Mouse (Mus musculus): ENCODE results near the gene Myom1. TPM values are rescaled to one million over a fixed set of nuclear protein-coding genes. Genes with fewer than 3 reads are reported as not detected.

Myom1 gene
- polyA plus RNA-seq, 1 experiment from 2014 or later, result 7.2 TPM

- Histone ChIP-seq H3K9me3 (no peaks in the 10 kb centered on the region), H3K9ac (no peak overlapping the region), H3K4me1 (no peaks in the 10 kb centered on the region), H3K36me3 (no peaks in the 10 kb centered on the region), H3K27me3 (no peaks in the 10 kb centered on the region), H3K27ac (no peak overlapping the region), H3K4me2 (replicated peaks) (no peak overlapping the region), H3K4me3 (no peak overlapping the region)
- 90% methylated on average over 3 of the region's 3 CpGs for WGBS
- no peak for ATAC-seq (ENCODE audit: insufficient number of reproducible peaks, insufficient read depth, low FRiP score, low TSS enrichment)
Measured at GRCm38 (mm10) chr17:71134441-71134955, 132.1 kb downstream of the Myom1 start.

DNA sequence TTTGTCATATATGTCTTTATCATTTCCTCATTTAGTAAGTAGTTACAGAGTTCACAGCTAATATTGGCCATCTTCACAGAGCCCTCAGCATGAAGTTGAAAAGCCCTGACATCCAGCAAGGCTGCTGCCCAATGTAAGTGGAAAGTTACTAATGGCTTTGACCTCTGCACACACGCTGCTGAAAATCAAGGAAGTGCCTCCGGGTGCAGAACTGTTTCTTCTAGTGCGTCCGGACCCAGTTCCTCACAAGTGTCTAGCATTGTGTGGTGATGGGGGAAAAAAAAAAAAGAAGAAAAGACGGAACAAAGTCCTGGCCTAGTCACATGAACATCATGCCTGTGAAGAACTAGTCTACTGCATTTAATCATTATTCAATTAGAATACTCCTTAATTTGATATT is 132.7 kb downstream of the Myom1 start:
- no peak overlapping the region for H3K27ac ChIP-seq
- H3K27me3 ChIP-seq, result no peaks in the 10 kb centered on the region
- H3K9me3 ChIP-seq, result no peaks in the 10 kb centered on the region
- H3K4me3 ChIP-seq, result no peak overlapping the region
- H3K4me2 ChIP-seq (replicated peaks), result no peak overlapping the region
- no peak for ATAC-seq (ENCODE audit: insufficient number of reproducible peaks, insufficient read depth, low FRiP score, low TSS enrichment)
- H3K36me3 ChIP-seq, result no peaks in the 10 kb centered on the region
- whole genome bisulfite sequencing, result 31% methylated on average over 5 of the region's 5 CpGs
- H3K4me1 ChIP-seq, result no peaks in the 10 kb centered on the region
- H3K9ac ChIP-seq, result no peak overlapping the region

GRCm38 (mm10) chr17:71135866-71136265 is 133.4 kb downstream of the Myom1 start:
- H3K9ac ChIP-seq, result no peak overlapping the region
- no peak for ATAC-seq (ENCODE audit: insufficient number of reproducible peaks, insufficient read depth, low FRiP score, low TSS enrichment)
- H3K27me3 ChIP-seq, result no peaks in the 10 kb centered on the region
- no peaks in the 10 kb centered on the region for H3K4me1 ChIP-seq
- no peak overlapping the region for H3K4me3 ChIP-seq
- no peaks in the 10 kb centered on the region for H3K9me3 ChIP-seq
- H3K27ac ChIP-seq, result no peak overlapping the region
- WGBS, result 82% methylated on average over 5 of the region's 5 CpGs
- no peaks in the 10 kb centered on the region for H3K36me3 ChIP-seq
- H3K4me2 ChIP-seq (replicated peaks), result no peak overlapping the region

DNA sequence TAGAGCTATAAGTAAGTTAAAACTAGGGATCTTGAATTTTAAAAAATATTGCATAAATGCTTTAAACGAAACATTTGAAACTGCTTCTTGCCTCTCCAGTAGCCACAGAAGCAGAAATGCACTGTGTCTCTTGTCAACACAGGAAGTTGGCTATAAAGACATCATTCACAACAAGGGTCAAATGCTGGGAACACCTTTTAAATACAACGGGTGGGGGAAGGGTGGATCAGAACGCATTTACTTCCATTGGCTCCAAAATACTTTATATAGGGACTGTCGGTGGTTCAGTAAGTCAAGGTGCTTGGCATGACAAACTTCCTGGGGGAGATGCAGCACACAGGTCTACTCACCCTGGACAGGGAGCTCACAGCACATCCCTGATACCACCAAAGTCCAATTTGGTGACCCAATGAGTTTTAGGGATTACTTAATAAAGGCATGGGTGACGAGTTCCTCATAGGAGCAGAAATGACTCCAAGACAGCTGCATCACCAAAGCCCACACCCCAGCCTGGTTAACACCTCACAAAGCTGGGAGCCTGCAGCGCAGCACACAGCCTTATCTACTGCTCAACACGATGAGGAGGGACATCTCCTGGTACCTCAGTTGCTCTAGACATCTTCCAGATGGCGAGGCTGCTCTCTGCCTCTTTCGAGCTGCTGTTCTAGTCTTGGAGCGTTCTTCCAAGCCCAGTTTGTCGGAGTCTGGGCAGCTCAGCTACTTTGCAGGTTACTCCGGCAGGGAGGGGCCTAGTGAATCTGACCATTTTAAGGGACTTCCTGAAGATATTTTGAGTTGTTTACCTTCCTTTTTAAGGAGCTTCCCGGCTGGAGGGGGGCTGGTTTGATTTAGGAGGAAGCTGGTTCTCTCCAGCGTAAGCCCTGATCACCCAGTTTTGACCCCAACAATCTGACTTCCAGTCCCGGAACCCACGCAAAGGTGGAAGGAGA is 134.2 kb downstream of the Myom1 start:
- Histone ChIP-seq H3K27me3 (no peaks in the 10 kb centered on the region), H3K36me3 (no peaks in the 10 kb centered on the region), H3K4me2 (replicated peaks) (no peak overlapping the region), H3K4me1 (no peaks in the 10 kb centered on the region), H3K4me3 (no peak overlapping the region), H3K9me3 (no peaks in the 10 kb centered on the region), H3K27ac (no peak overlapping the region), H3K9ac (no peak overlapping the region)
- WGBS, result 77% methylated on average over 16 of the region's 16 CpGs
- no peak for ATAC-seq (ENCODE audit: insufficient number of reproducible peaks, insufficient read depth, low FRiP score, low TSS enrichment)

DNA sequence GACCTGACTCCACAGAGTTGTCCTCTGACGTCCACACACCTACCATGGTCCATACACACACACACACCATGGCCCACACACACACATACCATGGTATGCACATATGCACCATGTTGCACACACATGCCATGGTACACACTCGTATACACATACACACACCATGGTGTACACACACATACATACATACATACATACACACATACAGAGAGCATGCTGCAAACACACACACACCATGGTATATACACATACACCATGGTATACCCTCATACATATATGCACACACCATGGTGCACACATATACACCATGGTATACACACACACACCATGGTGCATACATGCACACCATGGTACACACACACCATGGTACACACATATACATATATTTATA is 134.9 kb downstream of the Myom1 start:
- WGBS, result 89% methylated on average over 2 of the region's 2 CpGs
- Histone ChIP-seq H3K4me3 (no peak overlapping the region), H3K27ac (no peak overlapping the region), H3K9me3 (no peaks in the 10 kb centered on the region), H3K9ac (no peak overlapping the region), H3K4me1 (no peaks in the 10 kb centered on the region), H3K27me3 (no peaks in the 10 kb centered on the region), H3K36me3 (no peaks in the 10 kb centered on the region), H3K4me2 (replicated peaks) (no peak overlapping the region)
- ATAC-seq (ENCODE audit: insufficient number of reproducible peaks, insufficient read depth, low FRiP score, low TSS enrichment), result no peak

- Histone ChIP-seq H3K9me3 (no peaks in the 10 kb centered on the region), H3K27me3 (no peaks in the 10 kb centered on the region), H3K9ac (no peak overlapping the region), H3K27ac (no peak overlapping the region), H3K4me2 (replicated peaks) (no peak overlapping the region), H3K36me3 (no peaks in the 10 kb centered on the region), H3K4me3 (no peak overlapping the region), H3K4me1 (no peaks in the 10 kb centered on the region)
- ATAC-seq (ENCODE audit: insufficient number of reproducible peaks, insufficient read depth, low FRiP score, low TSS enrichment), result no peak
- WGBS, result 76% methylated on average over 4 of the region's 4 CpGs
Measured at GRCm38 (mm10) chr17:71142068-71142467, 139.6 kb downstream of the Myom1 start.

GRCm38 (mm10) chr17:71143155-71143554 is 140.7 kb downstream of the Myom1 start:
- no peaks in the 10 kb centered on the region for H3K4me1 ChIP-seq

GRCm38 (mm10) chr17:71144322-71145116 is 142.1 kb downstream of the Myom1 start:
- WGBS, result 82% methylated on average over 19 of the region's 19 CpGs

More at GRCm38 (mm10) chr17:71143155-71143554, 140.7 kb downstream of the Myom1 start:
- no peaks in the 10 kb centered on the region for H3K27me3 ChIP-seq
- H3K27ac ChIP-seq, result no peak overlapping the region
- H3K4me2 ChIP-seq (replicated peaks), result no peak overlapping the region
- no peak for ATAC-seq (ENCODE audit: insufficient number of reproducible peaks, insufficient read depth, low FRiP score, low TSS enrichment)
- no peaks in the 10 kb centered on the region for H3K36me3 ChIP-seq
- H3K9me3 ChIP-seq, result no peaks in the 10 kb centered on the region
- no peak overlapping the region for H3K9ac ChIP-seq
- H3K4me3 ChIP-seq, result no peak overlapping the region
- WGBS, result 85% methylated on average over 4 of the region's 4 CpGs

DNA sequence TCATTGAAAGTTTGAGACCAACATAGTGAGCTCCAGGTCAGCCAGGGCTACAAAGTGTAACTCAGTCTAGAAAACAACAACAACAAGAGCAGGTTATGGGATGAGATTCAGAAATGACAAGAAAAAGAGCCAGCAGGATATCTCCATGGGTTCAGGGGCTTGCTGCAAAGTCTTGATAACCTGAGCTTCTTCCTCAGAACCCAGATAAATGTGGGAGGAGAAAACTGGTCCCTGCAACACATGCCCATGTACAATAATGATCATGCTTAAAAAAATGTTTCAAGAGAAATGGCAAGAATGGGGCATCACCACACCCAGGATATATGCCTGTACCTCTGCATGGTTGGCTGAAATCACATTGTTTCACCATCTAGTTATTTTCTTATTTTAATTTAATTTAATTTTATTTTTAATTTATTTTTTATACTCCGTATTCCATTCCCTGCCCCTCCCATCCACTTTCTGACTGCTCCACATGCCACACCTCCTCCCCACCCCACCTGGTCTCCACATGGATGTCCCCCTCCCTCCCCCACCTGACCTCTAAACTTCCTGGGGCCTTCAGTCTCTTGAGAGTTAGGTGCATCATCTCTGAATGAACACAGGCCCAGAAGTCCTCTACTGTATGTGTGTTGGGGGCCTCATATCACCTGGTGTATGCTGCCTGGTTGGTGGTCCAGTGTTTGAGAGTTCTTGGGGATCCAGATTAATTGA is 143.0 kb downstream of the Myom1 start:
- H3K9ac ChIP-seq, result no peak overlapping the region
- no peaks in the 10 kb centered on the region for H3K9me3 ChIP-seq
- H3K27ac ChIP-seq, result no peak overlapping the region
- H3K36me3 ChIP-seq, result no peaks in the 10 kb centered on the region
- no peak for ATAC-seq (ENCODE audit: insufficient number of reproducible peaks, insufficient read depth, low FRiP score, low TSS enrichment)
- H3K4me2 ChIP-seq (replicated peaks), result no peak overlapping the region
- H3K4me3 ChIP-seq, result no peak overlapping the region
- 72% methylated on average over 1 of the region's 1 CpGs for WGBS
- H3K27me3 ChIP-seq, result no peaks in the 10 kb centered on the region
- no peaks in the 10 kb centered on the region for H3K4me1 ChIP-seq

More at GRCm38 (mm10) chr17:71144322-71145116, 142.1 kb downstream of the Myom1 start:
- Histone ChIP-seq H3K9ac (no peak overlapping the region; the same call in 1 of the 2 replicates), H3K9me3 (no peaks in the 10 kb centered on the region), H3K4me1 (no peaks in the 10 kb centered on the region), H3K4me3 (no peak overlapping the region), H3K27me3 (no peaks in the 10 kb centered on the region), H3K27ac (no peak overlapping the region), H3K4me2 (replicated peaks) (no peak overlapping the region), H3K36me3 (no peaks in the 10 kb centered on the region)
- no peak for ATAC-seq (ENCODE audit: insufficient number of reproducible peaks, insufficient read depth, low FRiP score, low TSS enrichment)

GRCm38 (mm10) chr17:71153356-71153755 is 150.9 kb downstream of the Myom1 start:
- H3K4me2 ChIP-seq (replicated peaks), result no peak overlapping the region
- WGBS, result 19% methylated on average over 4 of the region's 4 CpGs
- ATAC-seq (ENCODE audit: insufficient number of reproducible peaks, insufficient read depth, low FRiP score, low TSS enrichment), result peak; percentile 67; the same call in 1 of the 2 replicates
- no peak overlapping the region for H3K4me3 ChIP-seq
- H3K9me3 ChIP-seq, result no peaks in the 10 kb centered on the region
- peak overlapping the region; percentile 18; the same call in 1 of the 2 replicates for H3K27ac ChIP-seq
- no peaks in the 10 kb centered on the region for H3K36me3 ChIP-seq
- no peaks in the 10 kb centered on the region for H3K27me3 ChIP-seq
- H3K9ac ChIP-seq, result no peak overlapping the region
- H3K4me1 ChIP-seq, result peaks cover 21% of the 10 kb centered on the region

- Histone ChIP-seq H3K9me3 (no peaks in the 10 kb centered on the region), H3K4me3 (no peak overlapping the region), H3K9ac (no peak overlapping the region), H3K4me1 (peaks cover 38% of the 10 kb centered on the region), H3K27ac (0 out of 2 replicates have a peak overlapping the region, but pooled peaks have one; percentile 23), H3K27me3 (no peaks in the 10 kb centered on the region), H3K36me3 (no peaks in the 10 kb centered on the region), H3K4me2 (replicated peaks) (no peak overlapping the region)
- 9% methylated on average over 1 of the region's 1 CpGs for WGBS
- no peak for ATAC-seq (ENCODE audit: insufficient number of reproducible peaks, insufficient read depth, low FRiP score, low TSS enrichment)
Measured at GRCm38 (mm10) chr17:71155271-71155670, 152.8 kb downstream of the Myom1 start.
